Comparison of ENCODE assay signal across 16 mouse cellular contexts in genomic region chr3:53478419-53479046, GRCm38 (mm10). TPM values are rescaled to one million over a fixed set of nuclear protein-coding genes. Genes with fewer than 3 reads are reported as not detected.
DNase-seq lines count a peak whose midpoint lies in the region; ATAC-seq and TF ChIP-seq lines count a peak whose summit lies in the region.
"Had no signal": no experiment of that assay in that cellular context is flagged by ENCODE, and none has a peak within 500 bp of the region (broad histone marks: within the 10 kb centered on the region; RNA-seq: fewer than 3 reads in every experiment).

No protein-coding gene starts in this region.

- H3K9me3 ChIP-seq in liver, embryonic 13.5 days (replicated peaks): no peaks in the 10 kb centered on the region
- H3K9me3 ChIP-seq in liver, postnatal 0 days (ENCODE audit: low read length): no peaks in the 10 kb centered on the region
- no peaks in the 10 kb centered on the region for H3K9me3 ChIP-seq in embryonic facial prominence, embryonic 13.5 days
- H3K9me3 ChIP-seq: heart, embryonic 10.5 days had no signal

- peaks cover 73% of the 10 kb centered on the region for H3K36me3 ChIP-seq in liver, embryonic 13.5 days
- H3K36me3 ChIP-seq in liver, postnatal 0 days (replicated peaks; ENCODE audit: insufficient read depth, low read length): peaks cover 68% of the 10 kb centered on the region
- peaks cover 84% of the 10 kb centered on the region for H3K36me3 ChIP-seq in embryonic facial prominence, embryonic 13.5 days

- H3K27ac ChIP-seq in liver, embryonic 13.5 days: no peak overlapping the region
- H3K27ac ChIP-seq in liver, postnatal 0 days (ENCODE audit: low read depth): no peak overlapping the region
- H3K27ac ChIP-seq in embryonic facial prominence, embryonic 13.5 days: no peak overlapping the region
- H3K27ac ChIP-seq: heart, embryonic 10.5 days; liver, embryonic 14.5 days had no signal

- 87% methylated on average over 30 of the region's 30 CpGs for WGBS in liver, embryonic 13.5 days (ENCODE audit: insufficient replicate concordance)
- 93% methylated on average over 30 of the region's 30 CpGs for WGBS in liver, postnatal 0 days (ENCODE audit: insufficient replicate concordance)
- 96% methylated on average over 30 of the region's 30 CpGs for WGBS in embryonic facial prominence, embryonic 13.5 days

- no peaks in the 10 kb centered on the region for H3K27me3 ChIP-seq in liver, embryonic 13.5 days
- no peaks in the 10 kb centered on the region for H3K27me3 ChIP-seq in liver, postnatal 0 days (ENCODE audit: insufficient read depth, low read length)
- H3K27me3 ChIP-seq in embryonic facial prominence, embryonic 13.5 days: no peaks in the 10 kb centered on the region

- peak; percentile 89 for DNase-seq in heart, adult 11 months
- DNase-seq in heart, postnatal 4 days: no peak
- no peak for DNase-seq in liver, embryonic 13.5 days
- DNase-seq in liver, postnatal 0 days: no peak
- DNase-seq: lung, postnatal 36 days; right cerebral cortex, postnatal 14 days had no signal

- TF ChIP-seq CTCF in liver, postnatal 0 days (IDR thresholded peaks at IDR 0.05; ENCODE audit: low read depth): no peak

- H3K4me1 ChIP-seq in liver, embryonic 13.5 days (replicated peaks): no peaks in the 10 kb centered on the region
- H3K4me1 ChIP-seq in liver, postnatal 0 days (ENCODE audit: insufficient read depth): no peaks in the 10 kb centered on the region
- H3K4me1 ChIP-seq in embryonic facial prominence, embryonic 13.5 days: no peaks in the 10 kb centered on the region
- H3K4me1 ChIP-seq: heart, embryonic 10.5 days had no signal

- no peak for TF ChIP-seq EP300 in liver, postnatal 0 days (IDR thresholded peaks at IDR 0.05; ENCODE audit: low read depth)

- H3K4me2 ChIP-seq in liver, embryonic 13.5 days: no peak overlapping the region
- H3K4me2 ChIP-seq in liver, postnatal 0 days (ENCODE audit: low read depth, low read length): no peak overlapping the region
- H3K4me2 ChIP-seq in embryonic facial prominence, embryonic 13.5 days: no peak overlapping the region

- H3K4me3 ChIP-seq in liver, embryonic 13.5 days (replicated peaks): no peak overlapping the region
- H3K4me3 ChIP-seq in liver, postnatal 0 days (ENCODE audit: low read depth, low read length): no peak overlapping the region
- no peak overlapping the region for H3K4me3 ChIP-seq in embryonic facial prominence, embryonic 13.5 days
- H3K4me3 ChIP-seq: heart, embryonic 10.5 days had no signal

- H3K9ac ChIP-seq in liver, embryonic 13.5 days: no peak overlapping the region
- H3K9ac ChIP-seq in liver, postnatal 0 days (replicated peaks): no peak overlapping the region
- H3K9ac ChIP-seq in embryonic facial prominence, embryonic 13.5 days: no peak overlapping the region
- H3K9ac ChIP-seq: liver, embryonic 14.5 days had no signal

- 0 out of 2 replicates have a peak, but pooled peaks have one; percentile 20 for ATAC-seq in liver, embryonic 13.5 days (ENCODE audit: low read depth)
- ATAC-seq in liver, postnatal 0 days: no peak
- peak; percentile 48; the same call in 1 of the 2 replicates for ATAC-seq in embryonic facial prominence, embryonic 13.5 days (ENCODE audit: insufficient number of reproducible peaks, insufficient read depth, low FRiP score, low TSS enrichment, low read depth)
- ATAC-seq in neutrophil, adult 5-6 weeks (ENCODE audit: extremely low read depth, insufficient number of reproducible peaks, low FRiP score, poor library complexity, severe bottlenecking): 0 out of 2 replicates have a peak, but pooled peaks have one; percentile 19
- no peak for ATAC-seq in monocyte, adult 5-6 weeks (replicated peaks; ENCODE audit: insufficient number of reproducible peaks, low FRiP score, low TSS enrichment, poor library complexity, severe bottlenecking)
- ATAC-seq: CD4-positive, CD25-positive, alpha-beta regulatory T cell, adult 4 months had no signal

RNA-seq across cellular contexts. Expression of gene Stoml3, which starts 9.9 kb away (rescaled TPM):
- not detected for total RNA-seq in heart, postnatal 4 days (2021)
- polyA plus RNA-seq in liver, embryonic 13.5 days (2015; fragmentation: Nextera tagmentation; extraction: Ambion mirVana): not detected in 2 replicates
- polyA plus RNA-seq in liver, postnatal 0 days (2015; fragmentation: Nextera tagmentation; extraction: Ambion mirVana): not detected in 2 replicates
- 0.29 TPM in 1 of 2 replicates, not detected in the other for polyA plus RNA-seq in embryonic facial prominence, embryonic 13.5 days (2015; fragmentation: Nextera tagmentation; extraction: Ambion mirVana)
- total RNA-seq in neutrophil, adult 5-6 weeks (2017): 0.58 and 2.0 TPM in 2 replicates
- 0.53 TPM in 1 of 3 replicates, not detected in the others for total RNA-seq in monocyte, adult 5-6 weeks (2017)
- total RNA-seq: adrenal gland, postnatal 4 days; common myeloid progenitor, adult 5-6 weeks; gastrocnemius, adult 8-10 months; hematopoietic stem cell, adult 5-6 weeks had no signal
- polyA plus RNA-seq: CD4-positive, CD25-positive, alpha-beta regulatory T cell, adult 4 months; heart, embryonic 10.5 days; liver, embryonic 14.5 days had no signal

RNA-seq across cellular contexts. Expression of gene Proser1, which starts 15.1 kb away (rescaled TPM):
- 10 to 100 TPM; 15.5 to 16.7 TPM for total RNA-seq in heart, postnatal 4 days (2021)
- polyA plus RNA-seq in liver, embryonic 13.5 days (2015; fragmentation: Nextera tagmentation; extraction: Ambion mirVana): 4.9 and 5.4 TPM in 2 replicates
- polyA plus RNA-seq in liver, postnatal 0 days (2015; fragmentation: Nextera tagmentation; extraction: Ambion mirVana): 4.0 and 4.1 TPM in 2 replicates
- 22.5 and 27.0 TPM in 2 replicates for polyA plus RNA-seq in embryonic facial prominence, embryonic 13.5 days (2015; fragmentation: Nextera tagmentation; extraction: Ambion mirVana)
- total RNA-seq in neutrophil, adult 5-6 weeks (2017): 12.6 and 15.2 TPM in 2 replicates
- 7.4 to 10.4 TPM (median 8.1 TPM) in 3 replicates for total RNA-seq in monocyte, adult 5-6 weeks (2017)

RNA-seq across cellular contexts. Expression of gene Nhlrc3, which starts 15.4 kb away (rescaled TPM):
- 1 to 10 TPM; 9.7 TPM for total RNA-seq in heart, postnatal 4 days (2021)
- polyA plus RNA-seq in liver, embryonic 13.5 days (2015; fragmentation: Nextera tagmentation; extraction: Ambion mirVana): 4.0 and 5.0 TPM in 2 replicates
- polyA plus RNA-seq in liver, postnatal 0 days (2015; fragmentation: Nextera tagmentation; extraction: Ambion mirVana): 5.0 and 6.1 TPM in 2 replicates
- 9.0 and 11.7 TPM in 2 replicates for polyA plus RNA-seq in embryonic facial prominence, embryonic 13.5 days (2015; fragmentation: Nextera tagmentation; extraction: Ambion mirVana)
- 13.4 and 18.9 TPM in 2 replicates for total RNA-seq in neutrophil, adult 5-6 weeks (2017)
- total RNA-seq in monocyte, adult 5-6 weeks (2017): 18.1 to 22.5 TPM (median 19.7 TPM) in 3 replicates

Comparison
In these comparisons a context has a peak if more than half of its experiments do, and no peak if none do; other contexts are left out.
1. ATAC-seq: peak in liver, embryonic 13.5 days (single experiment), embryonic facial prominence, embryonic 13.5 days (single experiment) and neutrophil, adult 5-6 weeks (single experiment); none in liver, postnatal 0 days (single experiment) and monocyte, adult 5-6 weeks (single experiment).